Mouse (Mus musculus): ENCODE results near the gene Fhl5. TPM values are rescaled to one million over a fixed set of nuclear protein-coding genes. Genes with fewer than 3 reads are reported as not detected.
"Not testable (repeated sequence)": the region's sequence is repeated elsewhere in the genome, so short reads cannot be mapped to it uniquely, and the experiment has no call there.

Fhl5 gene
- 1 to 10 TPM in 1 of 2 experiments, under 1 TPM in 1; 0.82 to 1.8 TPM for total RNA-seq (2021)
- long read RNA-seq, experiment 1, partial matches to known transcripts: 0 of 1 reads
- long read RNA-seq, experiment 1, other reads (novel, unspliced or antisense): 1 of 1 reads
- long read RNA-seq, experiment 2, partial matches to known transcripts: 0 of 1 reads
- long read RNA-seq, experiment 2, other reads (novel, unspliced or antisense): 1 of 1 reads

DNA sequence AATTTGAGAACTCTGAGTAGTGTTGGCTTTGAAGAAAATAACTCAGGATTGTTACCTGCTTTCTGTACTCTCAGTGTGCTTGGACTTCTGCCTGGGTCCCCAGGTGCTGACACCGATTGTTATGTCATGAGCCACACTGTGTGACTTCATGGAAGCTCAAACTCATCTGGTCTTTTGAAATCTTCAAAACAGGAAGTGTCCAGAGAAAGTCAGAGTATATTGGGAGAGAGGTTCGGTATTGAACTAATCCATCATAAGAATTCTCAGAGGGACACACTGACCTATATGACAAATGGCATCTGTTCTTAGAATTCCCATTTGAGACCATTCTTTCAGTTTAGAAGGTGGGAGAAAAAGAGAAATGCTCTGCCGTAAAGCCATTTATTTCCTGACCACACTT, at the start of gene Fhl5:
Gene Fhl5, minus strand, starts transcription at position 101 of the 400 bp plus-strand sequence.
- intact Hi-C loops (cut with DNase I): no loop called here
- no peak for DNase-seq (ENCODE audit: low spot score in 2 of 2)

- intact Hi-C loops (cut with DNase I): loop anchor here (10.0 kb wide), 1 partner anchor 510 kb away; no protein-coding TSS in a partner anchor
- DNase-seq (ENCODE audit: low spot score in 2 of 2): not testable (repeated sequence)
These were observed 42.3 kb upstream of the Fhl5 start for GRCm38 (mm10) chr4:25285002-25285401.

GRCm38 (mm10) chr4:25281671-25282038, 39.0 kb upstream of the Fhl5 start, which contains the start of gene Ufl1:
Gene Ufl1, minus strand, starts transcription at chr4:25281821.
- peak; percentile 95 to 98 for DNase-seq (ENCODE audit: low spot score in 2 of 2)

GRCm38 (mm10) chr4:25280938-25281670, 38.4 kb upstream of the Fhl5 start:
- peak in 1 of 2 experiments; percentile 67 for DNase-seq (ENCODE audit: low spot score in 2 of 2)
- intact Hi-C loops (cut with DNase I): loop anchor here (10.0 kb wide), 1 partner anchor 514 kb away; no protein-coding TSS in a partner anchor

More at GRCm38 (mm10) chr4:25281671-25282038, 39.0 kb upstream of the Fhl5 start, which contains the start of gene Ufl1:
- intact Hi-C loops (cut with DNase I): loop anchor here (10.0 kb wide), 1 partner anchor 513 kb away; no protein-coding TSS in a partner anchor

GRCm38 (mm10) chr4:25272861-25273627, 30.4 kb upstream of the Fhl5 start:
- intact Hi-C loops (cut with DNase I): no loop called here
- DNase-seq (ENCODE audit: low spot score in 2 of 2): no peak

DNA sequence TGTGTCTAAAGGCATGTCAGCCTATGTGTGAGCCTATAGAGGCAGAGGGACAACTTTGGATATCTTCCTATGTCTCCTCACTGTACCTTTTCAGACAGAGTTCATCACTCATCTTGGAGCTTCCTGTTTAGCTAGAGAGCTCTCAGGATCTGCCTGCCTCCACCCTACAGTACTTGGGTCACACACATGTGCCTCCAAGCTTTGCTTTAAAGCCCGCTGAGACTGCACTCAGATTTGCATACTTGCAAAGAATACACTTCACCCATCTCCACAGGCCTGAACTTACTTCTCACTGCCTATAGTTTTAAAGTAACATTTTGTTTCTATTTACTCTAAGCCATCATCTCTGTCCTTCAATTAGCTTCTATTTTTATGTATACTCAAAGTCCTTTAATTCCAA, 29.2 kb upstream of the Fhl5 start:
- DNase-seq (ENCODE audit: low spot score in 2 of 2): no peak
- intact Hi-C loops (cut with DNase I): no loop called here

DNA sequence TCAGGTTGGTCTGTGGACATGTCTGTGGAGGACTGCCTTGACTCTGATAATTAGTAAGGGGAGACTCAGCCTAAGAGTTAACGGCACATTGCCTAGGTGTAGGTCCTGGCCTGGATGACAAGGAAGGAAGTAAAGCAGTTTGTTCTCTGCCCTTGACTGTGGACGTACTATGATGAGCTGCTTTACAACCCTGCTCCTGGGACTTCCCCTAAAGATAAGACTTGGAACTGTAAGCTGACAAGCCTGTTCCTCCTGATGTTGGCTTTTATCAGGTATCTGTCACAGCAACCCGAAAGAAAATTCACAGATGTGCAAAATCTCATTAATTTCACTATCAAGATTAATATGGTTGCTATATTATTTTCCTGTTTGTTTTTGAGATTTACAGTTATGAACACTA, 24.5 kb upstream of the Fhl5 start:
- no peak for DNase-seq (ENCODE audit: low spot score in 2 of 2)
- intact Hi-C loops (cut with DNase I): no loop called here

GRCm38 (mm10) chr4:25257822-25258398, 15.2 kb upstream of the Fhl5 start:
- DNase-seq (ENCODE audit: low spot score in 2 of 2): no peak
- intact Hi-C loops (cut with DNase I): no loop called here

DNA sequence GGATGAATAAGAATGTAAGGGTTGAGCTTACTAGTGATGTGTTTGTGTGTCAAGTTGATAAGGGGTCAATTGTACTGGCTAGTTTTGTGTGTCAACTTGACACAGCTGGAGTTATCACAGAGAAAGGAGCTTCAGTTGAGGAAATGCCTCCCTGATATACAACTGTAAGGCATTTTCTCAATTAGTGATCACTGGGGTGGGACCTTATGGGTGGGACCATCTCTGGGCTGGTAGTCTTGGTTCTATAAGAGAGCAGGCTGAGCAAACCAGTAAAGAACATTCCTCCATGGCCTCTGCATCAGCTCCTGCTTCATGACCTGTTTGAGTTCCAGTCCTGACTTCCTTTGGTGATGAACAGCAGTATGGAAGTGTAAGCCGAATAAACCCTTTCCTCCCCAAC, 7.0 kb downstream of the Fhl5 start:
- DNase-seq (ENCODE audit: low spot score in 2 of 2); intact Hi-C loops (cut with DNase I): not testable (repeated sequence)

- intact Hi-C loops (cut with DNase I); DNase-seq (ENCODE audit: low spot score in 2 of 2): not testable (repeated sequence)
These were observed 8.9 kb downstream of the Fhl5 start for GRCm38 (mm10) chr4:25233767-25234166.

DNA sequence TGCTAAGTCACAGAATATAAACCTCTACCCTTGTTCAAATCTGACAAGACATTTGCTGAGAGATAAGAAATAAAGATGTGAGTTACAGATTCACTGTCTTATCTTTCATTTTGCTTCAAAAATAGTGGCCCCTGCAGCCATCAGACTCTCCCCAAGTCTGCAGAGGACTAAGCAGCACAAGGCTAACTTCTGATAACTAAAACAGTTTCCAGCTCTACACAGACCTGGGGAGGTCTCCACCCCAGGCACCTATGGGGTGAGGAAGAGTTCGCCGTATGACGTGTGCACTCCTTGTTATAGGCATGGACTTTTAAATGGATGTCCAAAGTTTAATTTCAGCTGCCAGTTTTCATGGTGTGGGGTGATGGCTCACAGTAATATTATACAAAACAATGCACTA, 10.1 kb downstream of the Fhl5 start:
- no peak for DNase-seq (ENCODE audit: low spot score in 2 of 2)
- intact Hi-C loops (cut with DNase I): no loop called here

GRCm38 (mm10) chr4:25227527-25227926, 15.1 kb downstream of the Fhl5 start:
- DNase-seq (ENCODE audit: low spot score in 2 of 2): no peak
- intact Hi-C loops (cut with DNase I): no loop called here

GRCm38 (mm10) chr4:25221927-25222326, 20.7 kb downstream of the Fhl5 start:
- intact Hi-C loops (cut with DNase I): no loop called here
- DNase-seq (ENCODE audit: low spot score in 2 of 2): no peak

DNA sequence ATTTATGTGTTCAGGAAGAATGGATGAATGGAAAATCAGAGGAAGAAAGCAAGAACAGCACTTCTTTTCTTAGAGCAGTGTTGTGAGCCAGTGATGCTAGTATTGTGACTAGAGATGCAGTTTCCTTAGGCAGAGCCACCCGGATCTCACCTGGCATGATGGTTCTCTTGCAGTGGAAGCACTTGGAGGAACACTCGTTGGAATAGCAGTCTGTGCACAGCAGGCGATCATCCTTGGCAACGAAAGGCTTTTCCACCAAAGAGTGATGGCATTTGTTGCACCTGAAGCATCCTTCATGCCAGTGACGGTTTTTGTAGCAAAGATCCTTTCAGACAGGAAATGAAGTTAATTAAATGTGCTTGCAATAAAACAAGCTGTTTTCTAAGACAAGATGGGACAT, 29.2 kb downstream of the Fhl5 start:
- intact Hi-C loops (cut with DNase I): no loop called here

DNA sequence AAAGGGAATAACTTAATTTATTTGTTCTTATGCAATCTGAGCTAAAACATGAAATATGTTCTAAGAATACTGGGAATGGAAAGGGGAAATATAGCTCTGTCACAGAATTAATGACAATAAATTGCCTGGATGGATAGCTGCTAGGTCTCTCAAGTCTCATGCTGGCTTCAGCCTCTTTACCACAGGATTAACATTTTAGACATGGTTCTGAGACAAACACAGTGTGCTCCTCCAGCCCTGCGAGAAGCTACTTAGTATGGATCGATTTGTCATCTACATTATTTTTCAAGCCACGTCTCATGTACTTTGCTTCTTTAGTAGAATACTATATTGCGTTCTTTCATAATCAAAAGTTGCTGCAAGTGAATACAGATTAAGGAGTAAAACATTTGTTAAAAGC, 36.5 kb downstream of the Fhl5 start:
- intact Hi-C loops (cut with DNase I): loop anchor here (10.0 kb wide), 1 partner anchor 1339 kb away; no protein-coding TSS in a partner anchor
- DNase-seq (ENCODE audit: low spot score in 2 of 2): no peak

More for the DNA sequence above, 29.2 kb downstream of the Fhl5 start:
- DNase-seq (ENCODE audit: low spot score in 2 of 2): no peak

- DNase-seq (ENCODE audit: low spot score in 2 of 2): no peak
- intact Hi-C loops (cut with DNase I): no loop called here
These were observed 45.4 kb downstream of the Fhl5 start for GRCm38 (mm10) chr4:25197310-25197709.

DNA sequence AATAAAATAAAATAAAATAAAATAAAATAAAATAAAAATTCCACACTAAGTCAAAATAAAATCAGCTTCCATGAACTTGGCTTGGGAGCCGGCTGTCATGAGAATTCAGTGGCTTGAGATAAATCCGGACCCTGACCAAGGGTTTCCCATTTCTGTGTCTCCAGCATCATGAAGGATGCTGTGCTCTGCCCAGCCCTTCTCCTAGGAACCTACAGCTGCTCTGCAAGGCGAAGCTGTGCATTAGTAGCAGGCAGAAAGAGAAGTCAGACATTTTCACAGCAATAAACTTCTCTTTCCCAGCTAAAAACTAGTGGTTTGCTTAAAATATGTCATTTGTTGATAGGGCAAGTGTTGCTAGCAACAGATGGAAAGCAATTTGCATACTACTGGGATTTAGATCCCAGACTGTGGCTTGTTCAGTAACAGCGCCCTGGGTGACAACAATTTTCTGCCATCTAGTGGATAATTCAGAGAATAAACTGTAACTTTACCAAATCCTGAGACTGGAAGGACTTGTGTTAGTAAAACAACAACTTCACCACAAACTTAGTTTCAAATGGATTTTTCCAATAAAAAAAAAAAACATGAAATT, 63.0 kb downstream of the Fhl5 start:
- intact Hi-C loops (cut with DNase I): loop anchor here (5.0 kb wide), 1 partner anchor 272 kb away; no protein-coding TSS in a partner anchor
- DNase-seq (ENCODE audit: low spot score in 2 of 2): peak; percentile 37 to 46

All from left cerebral cortex, postnatal 14 days (tissue).